Mouse (Mus musculus) kidney, postnatal 0 days (tissue): ENCODE measurements around the gene Efcab11. TPM values are rescaled to one million over a fixed set of nuclear protein-coding genes. Genes with fewer than 3 reads are reported as not detected.
A peak's percentile ranks its signal among the peaks of the same experiment; 100 is the strongest.

ENCODE experiments used
- ATAC-seq: fragments of 200-750 bp; cut with Nextera tagmentation; replicated peaks from 2 replicates; pipeline ENCODE4 v1.8.0; 2017; ENCODE audit warnings: low read depth, moderate number of reproducible peaks, moderate TSS enrichment, moderate library complexity; ENCODE audit not compliant: low FRiP score
- DNase-seq: peaks from one replicate; pipeline ENCODE4 v3.0.0-alpha.2; 2016; ENCODE audit warnings: low spot score
- H3K27ac ChIP-seq: fragments of 300-500 bp; sonication (generic); 2 replicates; pipeline ENCODE4 v1.5.1; 2014; ENCODE audit warnings: mild to moderate bottlenecking
- H3K27me3 ChIP-seq: fragments of 300-500 bp; sonication (generic); 2 replicates; pipeline ENCODE4 v1.6.1; 2014; ENCODE audit warnings: low read length, mixed read lengths; ENCODE audit not compliant: insufficient read depth
- H3K36me3 ChIP-seq: fragments of 300-500 bp; sonication (generic); 2 replicates; pipeline ENCODE4 v1.6.1; 2014; ENCODE audit warnings: low read length, mixed read lengths; ENCODE audit not compliant: insufficient read depth
- H3K4me1 ChIP-seq: fragments of 300-500 bp; sonication (generic); replicated peaks from 2 replicates; pipeline ENCODE4 v1.6.1; 2014; ENCODE audit warnings: antibody characterized with exemption, low read length, mixed read lengths; ENCODE audit not compliant: insufficient read depth
- H3K4me2 ChIP-seq: fragments of 300-500 bp; sonication (generic); 2 replicates; pipeline ENCODE4 v1.6.1; 2014; ENCODE audit warnings: mild to moderate bottlenecking, low read length, moderate library complexity, mixed read lengths
- H3K4me3 ChIP-seq: fragments of 300-500 bp; sonication (generic); replicated peaks from 2 replicates; pipeline ENCODE4 v1.5.1; 2014; ENCODE audit warnings: low read depth, low read length
- H3K9ac ChIP-seq: fragments of 300-500 bp; sonication (generic); 2 replicates; pipeline ENCODE4 v1.6.1; 2014; ENCODE audit warnings: low read depth, low read length
- H3K9me3 ChIP-seq: fragments of 300-500 bp; sonication (generic); replicated peaks from 2 replicates; pipeline ENCODE4 v1.6.1; 2016; ENCODE audit warnings: low read length, inconsistent platforms, mixed read lengths
- CTCF ChIP-seq: IDR thresholded peaks from 2 replicates; pipeline ENCODE4 v1.5.1; 2016; ENCODE audit warnings: antibody characterized with exemption, low read depth, mild to moderate bottlenecking, moderate library complexity
- WGBS: fragments of 180-500 bp; shearing (Covaris S2); extraction: QIAGEN DNeasy Blood & Tissue Kit; methylation state at CpG from one replicate; pipeline ENCODE4 v1.1.7; 2014; 5-methylcytosine and 5-hydroxymethylcytosine counted together
- polyA plus RNA-seq: library from polyadenylated mRNA; unstranded; fragments of >200 nt; fragmentation: Nextera tagmentation; extraction: Ambion mirVana; gene quantifications from 2 replicates; pipeline ENCODE4 v1.2.1, GENCODE M21; 2015

The Efcab11 gene
- 6.8 and 8.3 TPM in 2 replicates for polyA plus RNA-seq

DNA sequence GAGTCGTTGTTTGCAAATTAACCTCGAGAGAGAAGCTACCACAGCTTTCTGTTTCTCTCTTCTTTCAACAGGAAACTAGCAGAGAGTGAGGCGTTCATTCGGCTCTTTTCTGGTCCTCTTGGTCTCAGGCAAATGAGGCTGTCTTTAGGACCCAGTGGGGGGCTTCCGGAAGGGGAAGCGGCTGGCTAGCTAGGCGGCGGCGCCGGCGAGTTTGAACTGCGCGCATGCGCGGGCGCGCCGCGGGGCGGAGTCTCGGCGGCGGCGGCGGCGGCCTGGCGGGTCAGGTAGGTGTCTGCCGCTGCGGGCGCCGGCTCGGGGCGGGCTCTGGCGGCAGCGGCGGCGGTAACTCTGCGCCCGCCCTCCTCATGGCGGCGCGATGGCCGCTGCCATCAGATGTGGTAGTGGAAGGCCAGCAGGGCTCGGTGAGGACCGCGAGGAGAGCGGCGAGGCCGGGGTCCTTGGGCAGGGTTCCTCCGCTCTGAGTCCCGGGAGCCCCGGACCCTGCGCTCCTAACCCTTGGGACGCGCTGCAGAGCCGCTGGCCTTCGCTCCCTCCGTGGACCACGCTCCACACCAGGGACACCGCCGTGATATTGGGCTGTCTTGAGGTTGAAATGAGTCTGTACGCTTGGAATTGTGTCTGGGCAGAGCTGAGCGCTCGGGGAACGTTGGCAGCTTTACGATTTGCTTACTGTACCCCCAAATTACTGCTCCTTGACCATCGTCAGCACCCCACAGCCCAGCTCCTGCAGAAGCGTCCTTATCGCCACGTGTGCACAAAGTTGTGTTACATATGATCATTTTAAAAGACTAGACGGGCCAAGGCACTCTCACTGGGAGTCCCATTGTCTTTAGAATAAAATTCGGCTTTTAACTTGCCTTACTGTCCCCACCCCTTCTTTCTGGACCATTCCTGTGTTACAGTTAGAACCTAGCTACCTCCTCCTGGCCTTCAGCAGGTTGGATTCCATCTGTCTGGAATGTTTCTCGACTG lies at the start of gene Efcab11, which contains the start of gene Tdp1:
Gene Efcab11 (minus strand): TSS at position 171 of the 993 bp plus-strand sequence.
Gene Tdp1 (plus strand): TSS at position 249 of the 993 bp plus-strand sequence.
- Histone ChIP-seq H3K27ac (peak within 1 kb of the TSS; percentile 69; the same call in 1 of the 2 replicates), H3K4me1 (peaks cover 10% of the 10 kb centered on the region; the same call in 1 of the 2 replicates), H3K36me3 (no peaks in the 10 kb centered on the region), H3K4me2 (peak within 1 kb of the TSS; percentile 94), H3K9ac (peak within 1 kb of the TSS; percentile 85), H3K9me3 (no peaks in the 10 kb centered on the region), H3K27me3 (no peaks in the 10 kb centered on the region), H3K4me3 (peak within 1 kb of the TSS; percentile 65)
- peak; percentile 90 for ATAC-seq
- under 1% methylated on average over 73 of the region's 73 CpGs for WGBS
- peak; percentile 96 for DNase-seq
- TF ChIP-seq CTCF = no peak; the same call in 1 of the 2 replicates

DNA sequence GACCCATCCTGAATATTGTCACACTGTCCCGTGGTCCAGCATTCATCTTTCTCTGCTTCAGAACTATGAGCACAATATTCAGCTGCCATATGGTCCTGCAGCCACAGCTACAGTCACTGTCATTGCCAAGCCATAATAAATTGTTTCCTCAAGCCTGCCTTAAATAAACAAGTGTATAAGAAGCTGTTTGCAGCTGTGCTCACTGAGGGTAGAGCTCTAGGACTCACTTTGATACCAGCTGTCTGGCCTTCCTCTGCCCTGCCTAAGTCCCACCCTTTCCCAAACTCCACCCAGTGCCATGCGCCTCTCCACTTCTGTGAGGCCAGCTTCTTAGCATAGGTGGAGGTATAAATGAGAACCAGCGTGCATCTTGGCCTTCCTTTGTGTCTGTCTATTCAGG lies 49.4 kb upstream of the Efcab11 start:
- H3K4me3 ChIP-seq = no peak overlapping the region
- 80% methylated on average over 3 of the region's 3 CpGs for WGBS
- no peak for TF ChIP-seq CTCF
- no peak overlapping the region for H3K27ac ChIP-seq
- H3K4me1 ChIP-seq = no peaks in the 10 kb centered on the region
- H3K9me3 ChIP-seq = no peaks in the 10 kb centered on the region; the same call in 1 of the 2 replicates
- DNase-seq (peak; percentile 13), ATAC-seq (no peak)
- 0 out of 2 replicates have a peak, but pooled peaks cover 2% of the 10 kb centered on the region for H3K36me3 ChIP-seq
- H3K27me3 ChIP-seq = no peaks in the 10 kb centered on the region
- H3K9ac ChIP-seq = no peak overlapping the region
- no peak overlapping the region for H3K4me2 ChIP-seq

DNA sequence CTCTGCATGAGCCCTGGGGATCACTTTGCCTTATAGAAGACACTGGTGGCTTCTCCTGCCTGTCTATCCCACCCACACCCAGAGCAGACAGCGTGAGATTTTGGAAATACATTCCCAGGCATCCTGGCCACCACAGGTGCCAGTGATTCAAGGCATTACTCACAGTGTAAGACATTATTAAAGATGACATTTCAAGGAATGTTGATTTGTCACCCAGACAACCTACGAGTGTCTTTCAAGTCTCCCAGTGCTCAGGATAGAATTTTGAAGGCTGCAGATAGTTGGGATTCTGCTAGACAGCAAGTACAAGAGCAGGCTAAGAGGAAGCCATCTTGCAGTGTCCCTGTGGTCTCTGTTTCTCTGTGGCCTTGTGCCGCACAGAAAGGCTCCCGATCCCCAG lies 48.0 kb upstream of the Efcab11 start:
- Histone ChIP-seq H3K9me3 (no peaks in the 10 kb centered on the region; the same call in 1 of the 2 replicates), H3K4me1 (no peaks in the 10 kb centered on the region), H3K27ac (no peak overlapping the region), H3K9ac (no peak overlapping the region), H3K27me3 (no peaks in the 10 kb centered on the region), H3K36me3 (0 out of 2 replicates have a peak, but pooled peaks cover 2% of the 10 kb centered on the region), H3K4me3 (no peak overlapping the region), H3K4me2 (no peak overlapping the region)
- TF ChIP-seq CTCF = no peak
- ATAC-seq (no peak), DNase-seq (no peak)
- 92% methylated on average over 4 of the region's 4 CpGs for WGBS

DNA sequence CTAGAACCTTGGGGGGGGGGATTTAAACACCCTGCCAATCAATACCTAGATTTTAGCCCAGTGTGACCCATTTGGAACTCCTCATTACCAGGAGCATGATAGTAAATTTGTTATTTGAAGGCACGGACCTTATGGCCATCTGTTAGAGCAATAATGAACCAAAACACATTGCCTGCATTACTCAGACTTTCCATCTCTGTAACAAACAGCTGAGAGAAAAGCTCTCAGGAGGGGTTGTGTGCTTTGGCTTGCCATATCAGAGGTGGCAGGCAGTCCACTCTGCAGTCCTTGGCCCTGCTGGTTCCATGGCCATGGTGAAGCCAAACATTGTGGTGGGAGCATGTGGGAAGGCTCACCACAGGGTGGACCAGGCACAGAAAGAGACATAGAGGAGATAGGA lies 44.9 kb upstream of the Efcab11 start:
- no peak overlapping the region for H3K27ac ChIP-seq
- H3K4me2 ChIP-seq = no peak overlapping the region
- DNase-seq (no peak), ATAC-seq (no peak)
- H3K4me1 ChIP-seq = no peaks in the 10 kb centered on the region
- 0 out of 2 replicates have a peak, but pooled peaks cover 2% of the 10 kb centered on the region for H3K36me3 ChIP-seq
- H3K9ac ChIP-seq = no peak overlapping the region
- TF ChIP-seq CTCF = no peak
- H3K27me3 ChIP-seq = no peaks in the 10 kb centered on the region
- H3K9me3 ChIP-seq = no peaks in the 10 kb centered on the region; the same call in 1 of the 2 replicates
- WGBS = 84% methylated on average over 1 of the region's 1 CpGs
- H3K4me3 ChIP-seq = no peak overlapping the region

DNA sequence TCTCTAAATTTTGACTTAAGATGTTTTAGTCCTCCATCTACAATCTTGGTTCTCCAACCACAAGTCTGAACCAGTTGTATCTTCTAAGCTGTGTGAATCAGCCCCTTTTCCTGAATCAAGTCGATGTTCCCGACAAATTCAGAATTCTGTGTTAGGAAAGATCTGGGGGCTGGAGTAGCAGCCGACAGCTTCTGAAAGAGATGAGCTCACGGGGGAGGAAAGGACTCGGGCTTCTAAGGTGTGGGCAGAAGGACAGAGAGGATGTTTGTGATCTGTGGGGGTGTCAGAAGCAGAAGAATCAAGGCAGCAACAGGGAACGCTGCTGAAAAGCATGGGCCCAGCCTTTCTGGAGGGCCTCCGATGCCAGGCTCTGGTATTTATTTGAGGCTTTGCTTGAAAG lies 44.1 kb upstream of the Efcab11 start:
- WGBS = 71% methylated on average over 7 of the region's 7 CpGs
- Histone ChIP-seq H3K27me3 (no peaks in the 10 kb centered on the region), H3K27ac (no peak overlapping the region), H3K9ac (no peak overlapping the region), H3K36me3 (0 out of 2 replicates have a peak, but pooled peaks cover 2% of the 10 kb centered on the region), H3K4me2 (no peak overlapping the region), H3K4me3 (no peak overlapping the region), H3K9me3 (no peaks in the 10 kb centered on the region), H3K4me1 (no peaks in the 10 kb centered on the region)
- TF ChIP-seq CTCF = no peak
- no peak for ATAC-seq
- no peak for DNase-seq

DNA sequence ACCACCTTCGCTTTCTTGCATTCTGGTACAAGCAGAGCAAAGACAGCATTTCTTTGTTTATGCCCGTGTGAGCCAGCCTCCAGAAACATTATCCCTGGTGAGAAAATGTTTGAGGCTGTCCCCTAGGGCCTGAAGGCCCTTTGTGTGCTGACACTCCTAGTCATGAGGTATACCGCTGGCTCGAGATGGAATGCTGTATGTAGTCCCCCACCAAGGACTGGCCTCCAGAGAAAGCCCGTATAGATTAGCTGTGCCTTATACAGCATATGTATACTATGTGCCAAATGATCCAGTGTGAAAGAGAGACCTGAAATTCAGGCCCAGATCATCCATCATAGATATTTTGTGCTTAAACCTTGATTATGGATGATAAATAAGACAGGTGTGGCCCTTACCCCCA lies 39.5 kb upstream of the Efcab11 start:
- Histone ChIP-seq H3K4me3 (no peak overlapping the region), H3K9ac (no peak overlapping the region), H3K27ac (no peak overlapping the region), H3K36me3 (0 out of 2 replicates have a peak, but pooled peaks cover 7% of the 10 kb centered on the region), H3K4me1 (no peaks in the 10 kb centered on the region), H3K9me3 (no peaks in the 10 kb centered on the region), H3K4me2 (no peak overlapping the region), H3K27me3 (no peaks in the 10 kb centered on the region)
- 86% methylated on average over 5 of the region's 5 CpGs for WGBS
- no peak for TF ChIP-seq CTCF
- ATAC-seq = no peak
- DNase-seq = no peak
